Mouse (Mus musculus): ENCODE results near the gene Vmn1r198. TPM values are rescaled to one million over a fixed set of nuclear protein-coding genes. Genes with fewer than 3 reads are reported as not detected.

Gene Vmn1r198
- polyA plus RNA-seq, 1 experiment from 2014 or later = not detected

DNA sequence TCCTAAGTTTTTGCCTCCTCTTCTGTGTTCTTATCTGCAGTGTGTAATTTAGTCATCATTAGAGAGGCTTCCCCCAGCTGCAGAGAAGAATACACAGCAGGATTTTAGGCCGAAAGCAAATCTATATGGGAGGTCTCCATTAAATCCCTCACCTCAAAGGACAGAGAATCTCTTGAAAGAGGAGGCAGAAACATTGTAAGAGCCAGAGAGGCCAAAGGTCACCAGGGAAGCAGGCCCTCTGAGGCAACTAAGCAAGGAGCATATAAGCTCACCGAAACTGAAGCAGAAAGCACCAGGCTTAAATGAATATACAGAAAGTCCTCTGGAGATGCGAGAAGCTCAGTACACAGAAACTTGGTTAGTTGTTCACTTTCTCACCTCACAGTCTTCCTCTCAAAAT lies 39.9 kb downstream of the Vmn1r198 start, which contains the start of gene Vmn1r200:
Gene Vmn1r200, plus strand, starts transcription at position 301 of the 400 bp plus-strand sequence.
- no peak within 1 kb of the TSS for H3K9ac ChIP-seq
- H3K9me3 ChIP-seq = no peaks in the 10 kb centered on the region
- H3K4me3 ChIP-seq = no peak within 1 kb of the TSS
- H3K36me3 ChIP-seq = no peaks in the 10 kb centered on the region
- H3K4me1 ChIP-seq = no peaks in the 10 kb centered on the region
- no peak within 1 kb of the TSS for H3K4me2 ChIP-seq (replicated peaks)
- no peak for ATAC-seq (ENCODE audit: insufficient number of reproducible peaks, insufficient read depth, low FRiP score, low TSS enrichment)
- WGBS = 31% methylated on average over 3 of the region's 3 CpGs
- H3K27ac ChIP-seq = no peak within 1 kb of the TSS
- H3K27me3 ChIP-seq = no peaks in the 10 kb centered on the region

- no peak overlapping the region for H3K9ac ChIP-seq
- no peaks in the 10 kb centered on the region for H3K4me1 ChIP-seq
- H3K4me2 ChIP-seq (replicated peaks) = no peak overlapping the region
- ATAC-seq (ENCODE audit: insufficient number of reproducible peaks, insufficient read depth, low FRiP score, low TSS enrichment) = no peak
- no peaks in the 10 kb centered on the region for H3K27me3 ChIP-seq
- no peak overlapping the region for H3K4me3 ChIP-seq
- no peaks in the 10 kb centered on the region for H3K36me3 ChIP-seq
- no peak overlapping the region for H3K27ac ChIP-seq
- WGBS = 82% methylated on average over 1 of the region's 1 CpGs
- peaks cover 10% of the 10 kb centered on the region for H3K9me3 ChIP-seq
Measured at GRCm38 (mm10) chr13:22402978-22403377, 52.8 kb downstream of the Vmn1r198 start.

Other genes starting within 250 kb of the Vmn1r198 start
- gene Vmn1r189, start 244.5 kb upstream of the Vmn1r198 start, polyA plus RNA-seq (2016; fragmentation: Nextera tagmentation; extraction: Ambion mirVana) = not detected in 2 replicates
- gene Vmn1r191, start 166.4 kb upstream of the Vmn1r198 start, polyA plus RNA-seq (2016; fragmentation: Nextera tagmentation; extraction: Ambion mirVana) = not detected in 2 replicates
- gene Vmn1r192, start 159.2 kb upstream of the Vmn1r198 start, polyA plus RNA-seq (2016; fragmentation: Nextera tagmentation; extraction: Ambion mirVana) = not detected in 2 replicates
- gene Vmn1r193, start 127.2 kb upstream of the Vmn1r198 start, polyA plus RNA-seq (2016; fragmentation: Nextera tagmentation; extraction: Ambion mirVana) = not detected in 2 replicates
- not detected in 2 replicates for gene Vmn1r194, start 106.1 kb upstream of the Vmn1r198 start, polyA plus RNA-seq (2016; fragmentation: Nextera tagmentation; extraction: Ambion mirVana)
- gene Vmn1r195, start 79.8 kb upstream of the Vmn1r198 start, polyA plus RNA-seq (2016; fragmentation: Nextera tagmentation; extraction: Ambion mirVana) = not detected in 2 replicates
- not detected in 2 replicates for gene Vmn1r196, start 60.4 kb upstream of the Vmn1r198 start, polyA plus RNA-seq (2016; fragmentation: Nextera tagmentation; extraction: Ambion mirVana)
- gene Vmn1r197, start 25.8 kb upstream of the Vmn1r198 start, polyA plus RNA-seq (2016; fragmentation: Nextera tagmentation; extraction: Ambion mirVana) = not detected in 2 replicates
- gene Vmn1r199, start 29.5 kb downstream of the Vmn1r198 start, polyA plus RNA-seq (2016; fragmentation: Nextera tagmentation; extraction: Ambion mirVana) = not detected in 2 replicates
- gene Vmn1r200, start 40.0 kb downstream of the Vmn1r198 start, polyA plus RNA-seq (2016; fragmentation: Nextera tagmentation; extraction: Ambion mirVana) = not detected in 2 replicates
- not detected in 2 replicates for gene Vmn1r201, start 121.6 kb downstream of the Vmn1r198 start, polyA plus RNA-seq (2016; fragmentation: Nextera tagmentation; extraction: Ambion mirVana)
- not detected in 2 replicates for gene Vmn1r202, start 155.0 kb downstream of the Vmn1r198 start, polyA plus RNA-seq (2016; fragmentation: Nextera tagmentation; extraction: Ambion mirVana)
- not detected in 2 replicates for gene Vmn1r203, start 167.8 kb downstream of the Vmn1r198 start, polyA plus RNA-seq (2016; fragmentation: Nextera tagmentation; extraction: Ambion mirVana)
- gene Vmn1r204, start 202.8 kb downstream of the Vmn1r198 start, polyA plus RNA-seq (2016; fragmentation: Nextera tagmentation; extraction: Ambion mirVana) = not detected in 2 replicates
- not detected in 2 replicates for gene Vmn1r205, start 242.6 kb downstream of the Vmn1r198 start, polyA plus RNA-seq (2016; fragmentation: Nextera tagmentation; extraction: Ambion mirVana)

Measured in embryonic facial prominence, embryonic 12.5 days (tissue).